Mouse (Mus musculus) forebrain, embryonic 11.5 days (tissue): ENCODE results near the gene Cox7a2. TPM values are rescaled to one million over a fixed set of nuclear protein-coding genes. Genes with fewer than 3 reads are reported as not detected.

Experiments used
- ATAC-seq: fragments of 200-750 bp; cut with Nextera tagmentation; replicated peaks from 2 replicates; pipeline ENCODE4 v1.8.0; 2017; ENCODE audit warnings: moderate TSS enrichment; ENCODE audit not compliant: low FRiP score
- DNase-seq: peaks from one replicate; pipeline ENCODE4 v3.0.0-alpha.2; 2017; ENCODE audit warnings: low spot score
- H3K27ac ChIP-seq: fragments of 300-500 bp; sonication (generic); 2 replicates; pipeline ENCODE4 v1.5.1; 2014; ENCODE audit warnings: low read depth, low read length
- H3K27me3 ChIP-seq: fragments of 300-500 bp; sonication (generic); 2 replicates; pipeline ENCODE4 v1.6.1; 2014; ENCODE audit warnings: mild to moderate bottlenecking, low read length, mixed read lengths; ENCODE audit not compliant: control insufficient read depth, insufficient read depth
- H3K36me3 ChIP-seq: fragments of 300-500 bp; sonication (generic); 2 replicates; pipeline ENCODE4 v1.6.1; 2014; ENCODE audit warnings: mild to moderate bottlenecking, low read length, moderate library complexity, mixed read lengths; ENCODE audit not compliant: control insufficient read depth, insufficient read depth
- H3K4me1 ChIP-seq: fragments of 300-500 bp; sonication (generic); replicated peaks from 2 replicates; pipeline ENCODE4 v1.6.1; 2014; ENCODE audit warnings: low read length, mixed read lengths; ENCODE audit not compliant: control insufficient read depth, insufficient read depth
- H3K4me2 ChIP-seq: fragments of 300-500 bp; sonication (generic); 2 replicates; pipeline ENCODE4 v1.6.1; 2014; ENCODE audit warnings: low read depth, mild to moderate bottlenecking, low read length, moderate library complexity, mixed read lengths; ENCODE audit not compliant: severe bottlenecking
- H3K4me3 ChIP-seq: fragments of 300-500 bp; sonication (generic); 2 replicates; pipeline ENCODE4 v1.5.1; 2014; ENCODE audit warnings: low read depth, low read length
- H3K9ac ChIP-seq: fragments of 300-500 bp; sonication (generic); 2 replicates; pipeline ENCODE4 v1.6.1; 2014; ENCODE audit warnings: low read length
- H3K9me3 ChIP-seq: fragments of 300-500 bp; sonication (generic); 2 replicates; pipeline ENCODE4 v1.6.1; 2016; ENCODE audit warnings: low read length, mixed read lengths; ENCODE audit not compliant: control insufficient read depth
- whole genome bisulfite sequencing: fragments of 180-500 bp; shearing (Covaris S2); extraction: QIAGEN DNeasy Blood & Tissue Kit; methylation state at CpG from one replicate; pipeline ENCODE4 v1.1.7; 2014; 5-methylcytosine and 5-hydroxymethylcytosine counted together
- polyA plus RNA-seq: library from polyadenylated mRNA; unstranded; fragments of >200 nt; fragmentation: Nextera tagmentation; extraction: Ambion mirVana; gene quantifications from 2 replicates; pipeline ENCODE4 v1.2.1, GENCODE M21; 2014

Gene Cox7a2
- polyA plus RNA-seq, 1 experiment from 2014 or later: 572 TPM

DNA sequence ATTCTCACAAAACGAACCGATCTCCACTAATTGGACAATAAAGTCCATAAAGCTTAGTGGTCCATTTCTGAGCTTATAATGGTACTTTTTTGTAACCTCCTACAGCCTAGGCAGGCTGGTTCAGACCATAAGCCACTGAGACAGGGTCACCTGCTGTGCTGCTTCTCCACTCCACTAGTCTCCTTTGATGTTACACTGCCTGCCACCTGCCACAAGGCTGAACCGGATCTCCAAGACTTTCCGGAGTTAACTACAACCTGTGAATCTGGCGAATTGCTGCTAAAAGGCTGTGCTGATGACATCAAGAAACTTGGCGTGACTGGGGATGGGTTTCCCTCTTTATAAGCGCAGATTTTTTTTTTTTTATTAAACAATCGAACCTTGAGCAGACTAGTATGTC is 7.8 kb downstream of the Cox7a2 start:
- no peaks in the 10 kb centered on the region for H3K9me3 ChIP-seq
- H3K27ac ChIP-seq: no peak overlapping the region
- WGBS: 86% methylated on average over 8 of the region's 8 CpGs

GRCm38 (mm10) chr9:79750709-79751108 is 9.0 kb downstream of the Cox7a2 start:
- Histone ChIP-seq H3K4me2 (no peak overlapping the region), H3K9me3 (no peaks in the 10 kb centered on the region), H3K9ac (no peak overlapping the region), H3K36me3 (no peaks in the 10 kb centered on the region; the same call in 1 of the 2 replicates), H3K27me3 (no peaks in the 10 kb centered on the region), H3K4me1 (no peaks in the 10 kb centered on the region), H3K27ac (no peak overlapping the region), H3K4me3 (no peak overlapping the region)
- WGBS: 91% methylated on average over 7 of the region's 7 CpGs
- no peak for DNase-seq
- ATAC-seq: no peak

More for the DNA sequence above, 7.8 kb downstream of the Cox7a2 start:
- Histone ChIP-seq H3K27me3 (no peaks in the 10 kb centered on the region), H3K9ac (no peak overlapping the region), H3K4me2 (no peak overlapping the region), H3K36me3 (no peaks in the 10 kb centered on the region; the same call in 1 of the 2 replicates), H3K4me1 (no peaks in the 10 kb centered on the region), H3K4me3 (no peak overlapping the region)
- DNase-seq: no peak
- no peak for ATAC-seq

GRCm38 (mm10) chr9:79745036-79745435 is 14.6 kb downstream of the Cox7a2 start:
- H3K4me2 ChIP-seq: no peak overlapping the region
- H3K9me3 ChIP-seq: no peaks in the 10 kb centered on the region
- H3K4me1 ChIP-seq: no peaks in the 10 kb centered on the region
- no peaks in the 10 kb centered on the region for H3K27me3 ChIP-seq
- H3K4me3 ChIP-seq: no peak overlapping the region
- WGBS: 43% methylated on average over 4 of the region's 4 CpGs
- H3K9ac ChIP-seq: no peak overlapping the region
- H3K36me3 ChIP-seq: no peaks in the 10 kb centered on the region
- no peak for DNase-seq
- ATAC-seq: no peak
- no peak overlapping the region for H3K27ac ChIP-seq

DNA sequence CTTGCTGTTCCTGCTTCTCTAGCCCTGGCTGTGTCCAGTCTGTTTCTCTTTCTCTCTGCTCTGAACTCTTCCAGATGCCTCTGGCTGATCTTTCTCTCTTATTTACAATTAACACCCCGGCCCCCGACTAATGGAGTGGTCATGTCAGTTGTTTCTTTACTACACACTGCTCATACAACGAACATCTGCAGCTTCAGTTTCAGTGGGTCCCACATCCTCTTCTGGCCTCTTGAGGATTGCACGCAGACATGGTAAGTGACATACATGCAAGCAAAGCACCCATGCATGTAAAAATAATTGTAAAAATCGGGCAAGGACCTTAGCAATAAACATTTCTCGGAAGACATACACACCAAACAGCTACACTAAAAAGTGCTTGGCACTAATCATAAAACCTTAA is 24.1 kb downstream of the Cox7a2 start:
- H3K27me3 ChIP-seq: no peaks in the 10 kb centered on the region
- no peaks in the 10 kb centered on the region for H3K9me3 ChIP-seq
- DNase-seq (no peak), ATAC-seq (no peak)
- H3K9ac ChIP-seq: no peak overlapping the region
- no peaks in the 10 kb centered on the region for H3K36me3 ChIP-seq
- no peak overlapping the region for H3K4me3 ChIP-seq
- H3K4me1 ChIP-seq: no peaks in the 10 kb centered on the region
- WGBS: 89% methylated on average over 6 of the region's 6 CpGs
- no peak overlapping the region for H3K27ac ChIP-seq
- H3K4me2 ChIP-seq: no peak overlapping the region

DNA sequence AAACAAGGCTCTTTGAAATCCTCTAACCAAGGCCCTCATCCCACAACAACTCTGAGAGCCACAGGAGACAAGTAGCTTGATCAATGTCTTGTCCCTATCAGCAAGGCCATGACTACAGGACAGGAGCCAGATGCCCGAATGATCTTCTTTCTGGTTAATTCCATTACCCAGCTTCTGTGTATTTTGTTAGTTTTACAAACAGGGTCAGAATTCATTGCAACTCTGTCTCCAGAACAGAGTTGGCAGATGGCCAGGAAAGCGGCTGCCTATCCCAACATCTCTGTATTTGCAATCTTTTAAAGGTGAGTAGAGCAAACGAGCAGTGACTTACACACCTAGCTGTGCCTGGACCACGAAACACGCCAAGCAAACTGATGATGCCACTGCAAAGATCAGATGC is 29.4 kb downstream of the Cox7a2 start:
- Histone ChIP-seq H3K4me3 (no peak overlapping the region), H3K27ac (no peak overlapping the region), H3K4me2 (no peak overlapping the region), H3K9me3 (no peaks in the 10 kb centered on the region), H3K9ac (no peak overlapping the region), H3K4me1 (no peaks in the 10 kb centered on the region), H3K27me3 (no peaks in the 10 kb centered on the region), H3K36me3 (no peaks in the 10 kb centered on the region)
- 92% methylated on average over 5 of the region's 5 CpGs for WGBS
- ATAC-seq (no peak), DNase-seq (no peak)

DNA sequence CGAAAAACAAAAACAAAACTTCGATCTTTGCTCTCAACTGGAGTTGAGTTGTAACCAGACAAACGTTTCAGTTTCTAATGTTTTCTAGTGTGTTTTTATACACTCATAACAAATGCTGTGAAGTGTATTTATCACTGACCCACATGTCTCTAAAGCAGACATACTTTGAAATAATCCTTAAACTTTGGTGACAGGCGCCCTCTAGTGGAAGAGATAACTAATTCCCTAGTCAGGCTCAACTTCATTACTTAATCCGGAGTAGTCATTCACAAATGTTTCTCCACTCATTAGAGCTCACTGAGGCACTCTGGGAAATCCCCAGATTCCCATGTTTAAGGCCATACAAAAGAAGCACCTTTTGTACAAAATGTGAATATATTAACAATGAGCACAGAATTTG is 36.6 kb downstream of the Cox7a2 start:
- Histone ChIP-seq H3K27me3 (peaks cover 23% of the 10 kb centered on the region), H3K27ac (no peak overlapping the region), H3K4me2 (no peak overlapping the region), H3K36me3 (no peaks in the 10 kb centered on the region), H3K4me1 (peaks cover 7% of the 10 kb centered on the region; the same call in 1 of the 2 replicates), H3K9me3 (no peaks in the 10 kb centered on the region), H3K9ac (no peak overlapping the region), H3K4me3 (no peak overlapping the region)
- WGBS: 38% methylated on average over 5 of the region's 5 CpGs
- DNase-seq: no peak
- no peak for ATAC-seq

GRCm38 (mm10) chr9:79721056-79721455 is 38.6 kb downstream of the Cox7a2 start:
- Histone ChIP-seq H3K4me2 (no peak overlapping the region), H3K36me3 (no peaks in the 10 kb centered on the region), H3K4me3 (no peak overlapping the region), H3K9ac (no peak overlapping the region), H3K4me1 (peaks cover 13% of the 10 kb centered on the region; the same call in 1 of the 2 replicates), H3K27ac (no peak overlapping the region), H3K27me3 (peaks cover 30% of the 10 kb centered on the region), H3K9me3 (no peaks in the 10 kb centered on the region)
- ATAC-seq (no peak), DNase-seq (peak; percentile 71)
- 13% methylated on average over 9 of the region's 9 CpGs for WGBS

DNA sequence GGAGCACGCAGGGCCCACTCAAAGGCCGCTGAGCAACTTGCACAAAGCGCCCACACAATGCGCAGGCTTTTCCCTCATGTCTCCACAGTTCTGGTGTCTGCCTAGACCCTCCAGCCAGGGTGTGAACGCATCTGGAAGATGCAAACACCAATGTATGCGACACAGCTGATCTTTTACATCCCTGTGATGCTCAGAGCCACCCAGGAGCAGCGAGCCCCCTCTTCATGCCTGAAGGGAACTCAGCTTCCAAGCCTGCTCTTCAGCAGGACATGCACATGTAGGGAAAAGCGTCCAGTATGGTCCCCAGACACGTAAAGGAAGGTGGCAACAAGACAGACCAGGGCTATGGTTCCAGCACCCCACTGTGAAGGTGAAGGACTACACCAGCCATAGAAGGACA is 39.5 kb downstream of the Cox7a2 start:
- H3K4me2 ChIP-seq: no peak overlapping the region
- DNase-seq: no peak
- H3K4me1 ChIP-seq: peaks cover 13% of the 10 kb centered on the region; the same call in 1 of the 2 replicates
- ATAC-seq: no peak
- 20% methylated on average over 9 of the region's 9 CpGs for WGBS
- H3K27ac ChIP-seq: no peak overlapping the region
- H3K36me3 ChIP-seq: no peaks in the 10 kb centered on the region
- H3K4me3 ChIP-seq: no peak overlapping the region
- no peaks in the 10 kb centered on the region for H3K9me3 ChIP-seq
- peaks cover 30% of the 10 kb centered on the region for H3K27me3 ChIP-seq
- no peak overlapping the region for H3K9ac ChIP-seq

DNA sequence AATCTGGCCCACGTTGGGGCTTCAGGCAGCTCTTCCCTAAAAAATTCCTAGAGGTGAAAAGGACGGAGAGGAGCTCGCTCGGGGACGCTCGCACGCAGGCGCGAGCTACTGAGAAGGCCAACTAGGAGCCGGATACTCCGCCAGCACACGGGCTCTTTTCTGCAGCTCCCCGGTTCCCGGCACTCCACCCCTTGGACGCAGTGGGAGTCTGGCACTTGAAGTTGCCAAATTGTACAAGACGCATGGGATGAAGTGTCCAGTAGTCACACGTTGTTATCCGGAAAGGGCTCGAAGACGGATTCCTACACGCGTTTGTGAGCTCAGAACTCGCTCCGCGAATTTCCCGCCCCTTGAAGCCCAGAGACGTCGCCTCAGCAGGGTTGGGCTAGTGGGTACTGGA is 40.2 kb downstream of the Cox7a2 start:
- DNase-seq: peak; percentile 72
- WGBS: under 1% methylated on average over 28 of the region's 28 CpGs
- Histone ChIP-seq H3K36me3 (no peaks in the 10 kb centered on the region), H3K27me3 (peaks cover 32% of the 10 kb centered on the region), H3K9ac (peak overlapping the region; percentile 10), H3K4me3 (peak overlapping the region; percentile 50), H3K27ac (no peak overlapping the region), H3K4me2 (peak overlapping the region; percentile 87), H3K9me3 (no peaks in the 10 kb centered on the region), H3K4me1 (peaks cover 20% of the 10 kb centered on the region)
- ATAC-seq: no peak
